Mouse (Mus musculus): Measurements from ENCODE around the gene Pitx3.

- TF ChIP-seq CTCF (IDR thresholded peaks at IDR 0.05; ENCODE audit: borderline replicate concordance, control insufficient read depth, extremely low read depth, insufficient read depth, low read length, poor library complexity): no peak
- TF ChIP-seq POLR2A (IDR thresholded peaks at IDR 0.05; ENCODE audit: control insufficient read depth, extremely low read depth, insufficient read depth, low read length, poor library complexity): no peak
Measured at GRCm38 (mm10) chr19:46165950-46166349, 17.8 kb upstream of the Pitx3 start.
